Mouse (Mus musculus) heart, embryonic 11.5 days (tissue): ENCODE results near the gene Lrrc36. TPM values are rescaled to one million over a fixed set of nuclear protein-coding genes. Genes with fewer than 3 reads are reported as not detected.

ENCODE experiments used
- ATAC-seq: fragments of 200-750 bp; cut with Nextera tagmentation; replicated peaks from 2 replicates; pipeline ENCODE4 v1.8.0; 2017; ENCODE audit warnings: moderate library complexity; ENCODE audit not compliant: insufficient number of reproducible peaks, low FRiP score, low TSS enrichment
- H3K27ac ChIP-seq: fragments of 300-500 bp; sonication (generic); 2 replicates; pipeline ENCODE4 v1.5.1; 2014; ENCODE audit warnings: mild to moderate bottlenecking, low read depth, low read length
- H3K27me3 ChIP-seq: fragments of 300-500 bp; sonication (generic); 2 replicates; pipeline ENCODE4 v1.6.1; 2014; ENCODE audit warnings: mild to moderate bottlenecking, low read length, mixed read lengths; ENCODE audit not compliant: control insufficient read depth, insufficient read depth
- H3K36me3 ChIP-seq: fragments of 300-500 bp; sonication (generic); 2 replicates; pipeline ENCODE4 v1.6.1; 2014; ENCODE audit warnings: mild to moderate bottlenecking, low read length, moderate library complexity, mixed read lengths; ENCODE audit not compliant: control insufficient read depth, insufficient read depth
- H3K4me1 ChIP-seq: fragments of 300-500 bp; sonication (generic); 2 replicates; pipeline ENCODE4 v1.6.1; 2014; ENCODE audit warnings: low read length; ENCODE audit not compliant: control insufficient read depth, insufficient read depth
- H3K4me2 ChIP-seq: fragments of 300-500 bp; sonication (generic); 2 replicates; pipeline ENCODE4 v1.6.1; 2014; ENCODE audit warnings: mild to moderate bottlenecking, moderate library complexity
- H3K4me3 ChIP-seq: fragments of 300-500 bp; sonication (generic); 2 replicates; pipeline ENCODE4 v1.5.1; 2014; ENCODE audit warnings: low read depth, low read length
- H3K9ac ChIP-seq: fragments of 300-500 bp; sonication (generic); 2 replicates; pipeline ENCODE4 v1.6.1; 2014; ENCODE audit warnings: mild to moderate bottlenecking, low read depth, low read length, moderate library complexity
- H3K9me3 ChIP-seq: fragments of 300-500 bp; sonication (generic); replicated peaks from 2 replicates; pipeline ENCODE4 v1.6.1; 2016; ENCODE audit warnings: low read length; ENCODE audit not compliant: control insufficient read depth
- WGBS: fragments of 180-500 bp; shearing (Covaris S2); extraction: QIAGEN DNeasy Blood & Tissue Kit; methylation state at CpG from one replicate; pipeline ENCODE4 v1.1.7; 2014; ENCODE audit not compliant: insufficient replicate concordance; 5-methylcytosine and 5-hydroxymethylcytosine counted together
- polyA plus RNA-seq: library from polyadenylated mRNA; unstranded; fragments of >200 nt; fragmentation: Nextera tagmentation; extraction: Ambion mirVana; gene quantifications from 2 replicates; pipeline ENCODE4 v1.2.1, GENCODE M21; 2014

The Lrrc36 gene
- polyA plus RNA-seq, 1 experiment from 2014 or later: not detected

DNA sequence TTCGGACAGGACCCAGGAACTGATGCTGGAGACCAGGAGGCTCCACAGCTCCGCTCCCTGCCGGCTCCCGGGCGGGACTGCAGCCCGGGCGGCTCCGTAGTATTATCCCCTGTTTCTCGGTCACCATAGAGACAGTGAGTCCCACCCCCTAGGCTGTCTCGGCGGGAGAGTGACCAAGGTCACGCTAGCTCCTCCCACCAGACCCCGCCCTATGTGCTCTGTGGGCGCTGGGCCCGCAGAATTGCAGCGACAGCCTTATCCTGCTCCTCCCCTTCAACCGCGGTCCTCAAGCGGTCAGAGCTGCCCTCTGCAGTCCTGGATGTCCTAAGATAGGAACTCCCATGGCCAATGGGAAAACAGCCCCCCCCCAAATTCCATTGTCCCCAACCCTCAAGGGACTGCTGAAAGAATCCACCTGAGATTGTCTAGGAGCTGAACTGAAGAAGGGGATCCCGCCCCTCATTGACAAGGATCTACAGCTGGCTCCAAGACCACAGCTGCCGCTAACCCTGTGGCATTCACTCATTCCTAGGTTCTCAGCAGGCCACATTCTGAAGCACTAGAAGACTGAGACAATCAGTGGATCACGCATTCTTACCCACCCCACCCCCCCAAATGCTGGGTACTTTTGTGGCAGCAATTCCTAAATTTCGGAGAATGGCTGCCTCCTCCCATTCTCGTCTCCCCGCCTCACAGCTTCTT lies 58.1 kb downstream of the Lrrc36 start, which contains the start of gene Tppp3:
Gene Tppp3, minus strand, starts transcription at position 213 of the 702 bp plus-strand sequence.
- Histone ChIP-seq H3K9me3 (no peaks in the 10 kb centered on the region), H3K4me2 (peak within 1 kb of the TSS; percentile 69), H3K9ac (peak within 1 kb of the TSS; percentile 50; the same call in 1 of the 2 replicates), H3K27ac (no peak within 1 kb of the TSS), H3K36me3 (0 out of 2 replicates have a peak, but pooled peaks cover 2% of the 10 kb centered on the region), H3K4me1 (peaks cover 40% of the 10 kb centered on the region), H3K27me3 (peaks cover 18% of the 10 kb centered on the region), H3K4me3 (peak within 1 kb of the TSS; percentile 38)
- 8% methylated on average over 25 of the region's 25 CpGs for WGBS
- ATAC-seq: peak; percentile 85

DNA sequence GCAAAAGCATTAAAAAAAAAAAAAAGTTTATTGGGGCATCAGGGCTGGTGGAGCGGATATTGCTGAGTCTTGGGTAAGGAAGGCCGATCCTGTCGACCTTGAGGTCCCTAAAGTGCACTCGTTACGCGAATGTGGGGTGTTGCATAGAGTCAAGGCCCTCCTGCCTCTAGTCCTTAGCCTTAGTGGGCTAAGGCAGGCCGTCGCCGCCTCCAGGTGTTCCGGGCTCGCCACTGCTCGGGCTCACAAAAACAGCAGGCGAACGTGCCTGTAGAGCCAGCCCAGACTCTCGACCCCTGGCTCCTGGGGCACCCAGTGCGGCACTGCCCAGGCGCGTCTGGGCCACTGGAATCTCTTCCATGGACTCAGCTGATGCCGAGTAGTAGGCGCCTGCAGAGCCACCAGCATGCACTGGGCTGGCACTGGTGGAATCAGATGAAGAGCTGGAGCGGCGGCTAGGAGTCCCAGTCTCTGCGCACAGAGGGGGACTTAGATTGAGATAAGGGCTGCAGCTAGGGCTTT lies 59.1 kb downstream of the Lrrc36 start:
- Histone ChIP-seq H3K9ac (no peak overlapping the region), H3K4me3 (no peak overlapping the region), H3K4me1 (peaks cover 47% of the 10 kb centered on the region), H3K9me3 (no peaks in the 10 kb centered on the region), H3K4me2 (peak overlapping the region; percentile 23; the same call in 1 of the 2 replicates), H3K27ac (no peak overlapping the region), H3K27me3 (peaks cover 18% of the 10 kb centered on the region), H3K36me3 (0 out of 2 replicates have a peak, but pooled peaks cover 2% of the 10 kb centered on the region)
- WGBS: 12% methylated on average over 23 of the region's 23 CpGs
- ATAC-seq: no peak

DNA sequence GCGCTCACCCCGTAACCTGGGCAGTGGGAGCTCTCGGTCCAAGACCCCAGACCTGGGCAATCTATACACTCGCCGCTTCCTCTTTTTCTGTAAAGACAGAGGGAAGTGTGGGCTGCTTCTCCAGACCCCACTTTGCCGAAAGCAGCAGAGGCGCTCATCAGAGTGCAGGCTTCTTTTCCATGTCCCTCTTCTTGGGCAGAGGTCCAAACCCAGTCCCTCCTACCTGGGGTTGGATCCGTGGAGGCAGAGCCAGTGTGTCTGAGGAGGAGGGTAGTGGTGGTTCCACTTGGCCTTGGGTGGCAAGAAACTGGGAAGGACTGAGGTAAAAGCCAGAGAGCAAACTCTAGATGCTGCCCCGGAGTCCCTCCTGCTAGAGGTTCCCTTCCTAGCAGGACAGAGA lies 59.6 kb downstream of the Lrrc36 start:
- no peak for ATAC-seq
- H3K4me2 ChIP-seq: peak overlapping the region; percentile 23; the same call in 1 of the 2 replicates
- H3K4me1 ChIP-seq: peaks cover 52% of the 10 kb centered on the region
- H3K4me3 ChIP-seq: no peak overlapping the region
- H3K9me3 ChIP-seq: no peaks in the 10 kb centered on the region
- H3K27me3 ChIP-seq: peaks cover 18% of the 10 kb centered on the region
- no peak overlapping the region for H3K9ac ChIP-seq
- 40% methylated on average over 9 of the region's 9 CpGs for WGBS
- H3K27ac ChIP-seq: no peak overlapping the region
- 0 out of 2 replicates have a peak, but pooled peaks cover 2% of the 10 kb centered on the region for H3K36me3 ChIP-seq

DNA sequence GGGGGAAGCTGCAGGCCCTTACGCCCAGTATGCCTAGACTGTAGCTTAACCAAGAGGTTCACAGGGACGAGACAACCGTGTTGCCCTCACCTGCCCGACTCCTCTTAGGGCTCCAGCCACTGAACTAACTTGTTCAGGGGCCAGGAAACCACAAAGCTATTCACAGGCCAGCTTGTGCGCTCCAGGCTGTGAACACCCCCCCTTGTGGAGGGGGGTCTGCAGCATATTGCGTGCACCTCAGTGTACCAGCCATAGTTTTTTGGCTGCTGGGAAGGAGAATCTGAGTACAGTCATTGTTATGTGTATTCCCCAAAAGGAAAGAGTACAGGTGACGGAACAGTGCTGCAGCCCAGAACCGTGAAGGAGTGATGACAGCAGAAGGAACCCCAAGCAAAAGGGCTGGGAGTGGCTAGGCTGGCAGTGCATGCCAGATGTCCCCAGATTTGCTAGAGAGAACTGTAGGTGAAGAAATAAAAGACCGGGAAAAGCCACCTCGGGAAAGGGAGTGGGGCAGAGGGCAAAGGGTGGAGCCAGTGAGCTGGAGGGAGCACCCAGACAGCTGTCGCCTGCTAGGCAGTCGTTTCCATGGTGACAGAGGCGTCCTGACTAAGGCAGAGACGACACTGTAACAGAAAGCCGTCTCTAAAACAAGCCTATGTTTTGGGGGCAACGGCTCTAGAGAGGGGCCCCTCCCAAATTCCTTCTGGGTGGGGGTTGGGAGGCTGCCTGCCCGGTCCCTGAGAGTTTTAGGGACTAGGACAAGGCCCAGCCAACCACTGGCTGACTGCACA lies 60.6 kb downstream of the Lrrc36 start:
- Histone ChIP-seq H3K36me3 (0 out of 2 replicates have a peak, but pooled peaks cover 2% of the 10 kb centered on the region), H3K9me3 (no peaks in the 10 kb centered on the region), H3K27ac (no peak overlapping the region), H3K4me2 (peak overlapping the region; percentile 29; the same call in 1 of the 2 replicates), H3K4me3 (no peak overlapping the region), H3K27me3 (peaks cover 18% of the 10 kb centered on the region), H3K4me1 (peaks cover 52% of the 10 kb centered on the region), H3K9ac (peak overlapping the region; percentile 28; the same call in 1 of the 2 replicates)
- 29% methylated on average over 17 of the region's 17 CpGs for WGBS
- ATAC-seq: no peak

DNA sequence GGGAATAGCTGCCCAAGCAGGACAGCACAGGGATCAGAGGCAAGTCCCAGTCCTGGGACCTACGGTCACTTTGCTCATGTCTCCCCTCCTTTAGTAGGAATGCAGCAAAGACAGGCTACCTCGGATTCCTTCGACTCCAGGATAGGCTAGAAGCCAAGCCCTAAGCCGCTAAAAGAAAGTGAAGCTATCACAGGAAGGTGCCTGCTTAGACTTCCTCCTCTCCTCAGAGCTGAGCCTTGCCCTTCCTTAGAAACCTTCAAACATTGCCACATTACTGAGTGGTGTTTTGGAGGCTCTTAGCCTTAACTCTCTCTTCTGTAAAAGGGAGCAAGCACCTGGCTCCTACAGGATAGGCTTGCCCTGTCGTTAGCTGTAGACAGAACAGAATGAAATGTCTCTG lies 61.3 kb downstream of the Lrrc36 start:
- Histone ChIP-seq H3K27me3 (peaks cover 18% of the 10 kb centered on the region), H3K4me3 (no peak overlapping the region), H3K27ac (no peak overlapping the region), H3K4me1 (peaks cover 47% of the 10 kb centered on the region), H3K9me3 (no peaks in the 10 kb centered on the region), H3K36me3 (0 out of 2 replicates have a peak, but pooled peaks cover 2% of the 10 kb centered on the region), H3K9ac (peak overlapping the region; percentile 28; the same call in 1 of the 2 replicates), H3K4me2 (peak overlapping the region; percentile 29; the same call in 1 of the 2 replicates)
- WGBS: 22% methylated on average over 5 of the region's 5 CpGs
- no peak for ATAC-seq

DNA sequence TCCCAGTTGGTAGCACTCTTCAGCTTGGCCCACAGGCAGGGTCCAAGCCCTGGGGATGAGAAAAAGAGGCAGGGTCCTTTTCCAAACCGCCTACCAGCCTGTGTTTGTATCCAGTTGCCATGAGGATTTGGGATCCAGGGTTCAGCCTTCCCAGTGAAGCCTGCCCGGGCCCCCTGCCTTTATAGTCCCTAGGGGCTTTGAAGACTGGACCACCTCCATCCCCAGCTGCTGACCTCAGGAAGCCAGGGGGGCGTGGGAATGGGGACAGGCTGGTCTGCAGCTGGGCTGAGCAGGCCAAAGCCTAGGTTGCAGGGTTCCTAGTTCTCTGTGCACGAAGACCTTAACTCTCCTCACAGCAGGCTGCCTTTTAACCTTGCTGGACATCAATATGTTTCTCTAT lies 61.9 kb downstream of the Lrrc36 start:
- H3K4me2 ChIP-seq: no peak overlapping the region
- H3K27me3 ChIP-seq: peaks cover 18% of the 10 kb centered on the region
- H3K9me3 ChIP-seq: no peaks in the 10 kb centered on the region
- H3K9ac ChIP-seq: no peak overlapping the region
- 58% methylated on average over 4 of the region's 4 CpGs for WGBS
- H3K36me3 ChIP-seq: 0 out of 2 replicates have a peak, but pooled peaks cover 2% of the 10 kb centered on the region
- H3K4me1 ChIP-seq: peaks cover 44% of the 10 kb centered on the region
- no peak overlapping the region for H3K27ac ChIP-seq
- no peak for ATAC-seq
- H3K4me3 ChIP-seq: no peak overlapping the region

DNA sequence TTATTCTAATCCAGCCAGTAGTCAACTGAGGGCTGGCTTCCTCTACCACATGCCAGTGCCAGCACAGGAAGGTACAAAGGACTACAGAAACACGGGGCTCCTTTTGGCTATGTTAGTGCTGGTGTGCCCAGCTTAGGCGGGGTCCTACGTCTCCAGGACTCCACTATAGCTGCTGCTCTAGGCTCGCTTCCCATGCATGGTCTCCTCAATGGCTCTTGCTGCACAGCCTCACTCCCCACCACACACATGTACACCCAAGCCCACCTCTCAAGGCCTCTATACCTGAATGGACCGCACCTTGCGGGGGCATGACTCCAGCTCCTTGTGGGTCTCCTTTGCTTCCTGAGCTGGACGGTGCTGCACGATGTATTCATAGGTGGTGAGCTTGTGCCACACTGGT lies 62.4 kb downstream of the Lrrc36 start:
- Histone ChIP-seq H3K27me3 (peaks cover 18% of the 10 kb centered on the region), H3K4me1 (peaks cover 42% of the 10 kb centered on the region), H3K4me3 (no peak overlapping the region), H3K36me3 (0 out of 2 replicates have a peak, but pooled peaks cover 2% of the 10 kb centered on the region), H3K9ac (no peak overlapping the region), H3K27ac (no peak overlapping the region), H3K9me3 (no peaks in the 10 kb centered on the region), H3K4me2 (no peak overlapping the region)
- ATAC-seq: no peak
- 95% methylated on average over 8 of the region's 8 CpGs for WGBS

DNA sequence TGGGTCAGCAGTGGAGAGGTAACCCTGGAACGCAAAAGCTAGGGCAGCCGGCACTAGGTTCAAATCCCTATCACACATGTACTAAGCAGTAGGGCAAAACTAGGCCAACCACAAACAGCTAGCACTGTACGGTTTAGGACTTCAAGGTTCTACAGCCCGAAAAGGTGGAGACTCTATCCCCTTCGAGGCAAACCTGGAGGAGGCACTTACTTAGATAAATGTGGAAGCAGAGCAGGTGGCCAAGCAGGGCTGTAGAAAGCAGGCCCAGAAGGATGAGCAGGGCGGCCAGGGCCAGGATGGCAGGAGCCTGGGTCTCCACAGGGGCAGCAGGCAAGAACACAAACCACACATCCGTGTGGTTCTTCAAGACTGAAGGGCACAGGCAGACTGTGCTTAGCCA lies 62.8 kb downstream of the Lrrc36 start:
- WGBS: 82% methylated on average over 7 of the region's 7 CpGs
- Histone ChIP-seq H3K9ac (no peak overlapping the region), H3K4me2 (no peak overlapping the region), H3K36me3 (0 out of 2 replicates have a peak, but pooled peaks cover 2% of the 10 kb centered on the region), H3K4me1 (peaks cover 42% of the 10 kb centered on the region), H3K9me3 (no peaks in the 10 kb centered on the region), H3K27me3 (peaks cover 18% of the 10 kb centered on the region), H3K4me3 (no peak overlapping the region), H3K27ac (no peak overlapping the region)
- no peak for ATAC-seq
